Mouse (Mus musculus) liver, postnatal 0 days (tissue): Measurements from ENCODE around the gene Slc15a1. TPM values are rescaled to one million over a fixed set of nuclear protein-coding genes. Genes with fewer than 3 reads are reported as not detected.

ENCODE experiments used
- ATAC-seq: fragments of 200-750 bp; cut with Nextera tagmentation; 2 replicates; pipeline ENCODE4 v1.8.0; 2017; ENCODE audit warnings: mild to moderate bottlenecking, moderate library complexity
- DNase-seq: peaks from one replicate; pipeline ENCODE4 v3.0.0-alpha.2; 2016
- H3K27ac ChIP-seq: fragments of 300-500 bp; sonication (generic); 2 replicates; pipeline ENCODE4 v1.5.1; 2014; ENCODE audit warnings: antibody characterized with exemption, moderate library complexity, mild to moderate bottlenecking, low read depth
- H3K27me3 ChIP-seq: fragments of 300-500 bp; sonication (generic); 2 replicates; pipeline ENCODE4 v1.6.1; 2014; ENCODE audit warnings: low read length, control low read depth, mixed read lengths; ENCODE audit not compliant: insufficient read depth
- H3K36me3 ChIP-seq: fragments of 300-500 bp; sonication (generic); replicated peaks from 2 replicates; pipeline ENCODE4 v1.6.1; 2014; ENCODE audit warnings: mild to moderate bottlenecking, control low read depth, low read length, moderate library complexity, mixed read lengths; ENCODE audit not compliant: insufficient read depth
- H3K4me1 ChIP-seq: fragments of 300-500 bp; sonication (generic); 2 replicates; pipeline ENCODE4 v1.6.1; 2014; ENCODE audit warnings: antibody characterized with exemption, mild to moderate bottlenecking, control low read depth; ENCODE audit not compliant: insufficient read depth
- H3K4me2 ChIP-seq: fragments of 300-500 bp; sonication (generic); 2 replicates; pipeline ENCODE4 v1.6.1; 2014; ENCODE audit warnings: low read depth, mild to moderate bottlenecking, low read length, moderate library complexity, mixed read lengths
- H3K4me3 ChIP-seq: fragments of 300-500 bp; sonication (generic); 2 replicates; pipeline ENCODE4 v1.5.1; 2014; ENCODE audit warnings: low read depth, low read length
- H3K9ac ChIP-seq: fragments of 300-500 bp; sonication (generic); replicated peaks from 2 replicates; pipeline ENCODE4 v1.6.1; 2014; ENCODE audit warnings: mild to moderate bottlenecking, moderate library complexity
- H3K9me3 ChIP-seq: fragments of 300-500 bp; sonication (generic); 2 replicates; pipeline ENCODE4 v1.6.1; 2016; ENCODE audit warnings: mild to moderate bottlenecking, control low read depth, low read length, mixed read lengths
- CTCF ChIP-seq: sonication (generic); IDR thresholded peaks from 2 replicates; pipeline ENCODE4 v1.5.1; 2016; ENCODE audit warnings: antibody characterized with exemption, low read depth
- EP300 ChIP-seq: IDR thresholded peaks from 2 replicates; pipeline ENCODE4 v1.6.1; 2016; ENCODE audit warnings: antibody characterized with exemption, low read depth, mild to moderate bottlenecking
- WGBS: fragments of 180-500 bp; shearing (Covaris S2); extraction: QIAGEN DNeasy Blood & Tissue Kit; methylation state at CpG from one replicate; pipeline ENCODE4 v1.1.7; 2014; ENCODE audit not compliant: insufficient replicate concordance; 5-methylcytosine and 5-hydroxymethylcytosine counted together
- polyA plus RNA-seq: library from polyadenylated mRNA; unstranded; fragments of >200 nt; fragmentation: Nextera tagmentation; extraction: Ambion mirVana; gene quantifications from 2 replicates; pipeline ENCODE4 v1.2.1, GENCODE M21; 2015

Gene Slc15a1
- polyA plus RNA-seq, 1 experiment from 2014 or later, result not detected

- TF ChIP-seq EP300, result no peak
- TF ChIP-seq CTCF, result no peak
Observed at GRCm38 (mm10) chr14:121497800-121498199, 7.3 kb downstream of the Slc15a1 start.

GRCm38 (mm10) chr14:121495741-121496140 is 9.3 kb downstream of the Slc15a1 start:
- ATAC-seq (no peak), DNase-seq (no peak)
- Histone ChIP-seq H3K4me1 (no peaks in the 10 kb centered on the region), H3K4me3 (no peak overlapping the region), H3K4me2 (no peak overlapping the region), H3K9ac (no peak overlapping the region), H3K27me3 (no peaks in the 10 kb centered on the region), H3K9me3 (no peaks in the 10 kb centered on the region), H3K27ac (no peak overlapping the region), H3K36me3 (no peaks in the 10 kb centered on the region)
- 77% methylated on average over 4 of the region's 4 CpGs for WGBS
- TF ChIP-seq EP300 (no peak), CTCF (no peak)

More at GRCm38 (mm10) chr14:121497800-121498199, 7.3 kb downstream of the Slc15a1 start:
- no peak overlapping the region for H3K4me3 ChIP-seq
- no peaks in the 10 kb centered on the region for H3K36me3 ChIP-seq
- no peaks in the 10 kb centered on the region for H3K4me1 ChIP-seq
- H3K9ac ChIP-seq, result no peak overlapping the region
- DNase-seq, result no peak
- H3K27ac ChIP-seq, result no peak overlapping the region
- H3K9me3 ChIP-seq, result no peaks in the 10 kb centered on the region
- WGBS, result 57% methylated on average over 1 of the region's 1 CpGs
- ATAC-seq, result no peak
- no peak overlapping the region for H3K4me2 ChIP-seq
- no peaks in the 10 kb centered on the region for H3K27me3 ChIP-seq

- DNase-seq, result no peak
- 60% methylated on average over 2 of the region's 2 CpGs for WGBS
- no peak overlapping the region for H3K27ac ChIP-seq
Observed at GRCm38 (mm10) chr14:121495120-121495519, 9.9 kb downstream of the Slc15a1 start.

DNA sequence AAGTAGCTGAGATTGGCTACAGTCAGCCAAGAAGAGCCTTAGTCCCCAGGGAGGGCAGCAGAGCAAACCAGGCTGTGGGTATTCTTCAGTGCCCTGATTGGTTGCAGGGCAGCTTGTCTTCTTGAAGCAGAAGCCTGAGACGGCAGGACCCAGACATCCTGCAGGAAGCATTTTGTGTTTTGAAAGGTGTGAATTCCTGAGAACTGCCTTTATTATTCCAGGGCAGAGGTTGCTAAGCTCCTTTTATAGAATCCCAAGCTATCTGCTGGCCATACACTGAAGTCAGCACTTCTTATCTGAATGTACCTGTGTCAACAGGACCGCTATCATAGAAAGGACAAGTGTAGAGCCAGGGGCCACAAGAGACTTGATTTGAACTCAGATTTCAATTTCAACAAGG is 10.8 kb downstream of the Slc15a1 start:
- no peaks in the 10 kb centered on the region for H3K27me3 ChIP-seq

More at GRCm38 (mm10) chr14:121495120-121495519, 9.9 kb downstream of the Slc15a1 start:
- Histone ChIP-seq H3K27me3 (no peaks in the 10 kb centered on the region), H3K4me1 (no peaks in the 10 kb centered on the region), H3K9me3 (no peaks in the 10 kb centered on the region), H3K4me2 (no peak overlapping the region), H3K4me3 (no peak overlapping the region), H3K9ac (no peak overlapping the region), H3K36me3 (no peaks in the 10 kb centered on the region)
- TF ChIP-seq CTCF (no peak), EP300 (no peak)
- ATAC-seq, result no peak

GRCm38 (mm10) chr14:121493712-121494111 is 11.3 kb downstream of the Slc15a1 start:
- Histone ChIP-seq H3K4me2 (no peak overlapping the region), H3K27ac (no peak overlapping the region), H3K4me3 (no peak overlapping the region), H3K9me3 (no peaks in the 10 kb centered on the region), H3K9ac (no peak overlapping the region), H3K4me1 (no peaks in the 10 kb centered on the region), H3K36me3 (no peaks in the 10 kb centered on the region), H3K27me3 (no peaks in the 10 kb centered on the region)
- DNase-seq (no peak), ATAC-seq (no peak)
- 43% methylated on average over 3 of the region's 3 CpGs for WGBS
- TF ChIP-seq CTCF, result no peak

More for the DNA sequence above, 10.8 kb downstream of the Slc15a1 start:
- Histone ChIP-seq H3K27ac (no peak overlapping the region), H3K36me3 (no peaks in the 10 kb centered on the region), H3K4me2 (no peak overlapping the region), H3K4me1 (no peaks in the 10 kb centered on the region), H3K9me3 (no peaks in the 10 kb centered on the region), H3K9ac (no peak overlapping the region), H3K4me3 (no peak overlapping the region)
- DNase-seq, result no peak
- 38% methylated on average over 2 of the region's 2 CpGs for WGBS
- ATAC-seq, result no peak
- TF ChIP-seq EP300 (no peak), CTCF (no peak)

DNA sequence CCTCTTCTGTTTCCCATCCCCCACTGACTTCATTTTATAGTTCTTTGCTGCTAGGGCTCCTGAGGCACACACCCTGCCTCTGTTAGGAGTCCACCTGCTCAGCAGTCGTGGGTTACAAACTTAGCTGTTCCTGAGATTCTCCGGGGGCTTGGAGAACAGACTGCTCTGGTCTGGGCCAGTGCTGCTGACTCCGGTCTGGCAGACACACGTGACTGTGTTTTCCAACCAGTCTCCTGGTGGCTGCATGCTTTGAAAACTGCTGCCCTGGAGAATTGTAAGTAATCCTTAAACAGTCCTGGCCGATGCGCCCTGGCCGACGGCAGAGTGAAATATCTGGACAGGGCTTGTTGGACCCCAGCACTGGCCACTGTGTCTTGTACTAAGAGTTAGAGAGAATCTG is 12.7 kb downstream of the Slc15a1 start:
- no peak overlapping the region for H3K4me2 ChIP-seq
- no peaks in the 10 kb centered on the region for H3K9me3 ChIP-seq
- H3K36me3 ChIP-seq, result no peaks in the 10 kb centered on the region
- H3K27me3 ChIP-seq, result no peaks in the 10 kb centered on the region
- DNase-seq, result no peak
- H3K4me1 ChIP-seq, result no peaks in the 10 kb centered on the region
- H3K4me3 ChIP-seq, result no peak overlapping the region
- H3K27ac ChIP-seq, result no peak overlapping the region
- no peak overlapping the region for H3K9ac ChIP-seq
- TF ChIP-seq CTCF (no peak), EP300 (no peak)
- 67% methylated on average over 8 of the region's 8 CpGs for WGBS
- ATAC-seq, result no peak

DNA sequence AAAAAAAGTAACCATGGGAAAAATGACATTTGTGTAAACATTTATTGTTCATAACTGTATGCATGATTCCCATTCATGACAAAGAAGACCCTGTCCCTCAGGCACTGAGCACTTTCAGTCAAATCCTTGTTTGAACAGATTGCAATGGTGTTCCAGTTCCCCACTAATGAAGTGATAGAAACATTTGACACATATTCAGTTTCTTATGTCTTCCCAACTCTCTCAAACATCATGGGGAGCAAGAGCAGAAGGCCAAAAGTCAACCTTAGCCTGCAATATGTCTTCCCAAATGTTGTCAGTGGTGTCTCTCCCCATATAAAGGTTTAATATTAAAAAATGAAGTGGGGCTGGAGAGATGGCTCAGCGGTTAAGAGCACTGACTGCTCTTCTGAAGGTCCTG is 19.3 kb downstream of the Slc15a1 start:
- no peak for TF ChIP-seq EP300
- no peak for TF ChIP-seq CTCF
- H3K9ac ChIP-seq, result no peak overlapping the region
- no peak overlapping the region for H3K4me2 ChIP-seq
- H3K27me3 ChIP-seq, result no peaks in the 10 kb centered on the region
- no peak for ATAC-seq
- H3K4me3 ChIP-seq, result no peak overlapping the region
- H3K4me1 ChIP-seq, result no peaks in the 10 kb centered on the region
- H3K9me3 ChIP-seq, result no peaks in the 10 kb centered on the region
- no peak for DNase-seq
- H3K36me3 ChIP-seq, result no peaks in the 10 kb centered on the region
- no peak overlapping the region for H3K27ac ChIP-seq
- WGBS, result 89% methylated on average over 1 of the region's 1 CpGs
